Comparison of ENCODE assay signal across 8 mouse cellular contexts in the genomic region with DNA sequence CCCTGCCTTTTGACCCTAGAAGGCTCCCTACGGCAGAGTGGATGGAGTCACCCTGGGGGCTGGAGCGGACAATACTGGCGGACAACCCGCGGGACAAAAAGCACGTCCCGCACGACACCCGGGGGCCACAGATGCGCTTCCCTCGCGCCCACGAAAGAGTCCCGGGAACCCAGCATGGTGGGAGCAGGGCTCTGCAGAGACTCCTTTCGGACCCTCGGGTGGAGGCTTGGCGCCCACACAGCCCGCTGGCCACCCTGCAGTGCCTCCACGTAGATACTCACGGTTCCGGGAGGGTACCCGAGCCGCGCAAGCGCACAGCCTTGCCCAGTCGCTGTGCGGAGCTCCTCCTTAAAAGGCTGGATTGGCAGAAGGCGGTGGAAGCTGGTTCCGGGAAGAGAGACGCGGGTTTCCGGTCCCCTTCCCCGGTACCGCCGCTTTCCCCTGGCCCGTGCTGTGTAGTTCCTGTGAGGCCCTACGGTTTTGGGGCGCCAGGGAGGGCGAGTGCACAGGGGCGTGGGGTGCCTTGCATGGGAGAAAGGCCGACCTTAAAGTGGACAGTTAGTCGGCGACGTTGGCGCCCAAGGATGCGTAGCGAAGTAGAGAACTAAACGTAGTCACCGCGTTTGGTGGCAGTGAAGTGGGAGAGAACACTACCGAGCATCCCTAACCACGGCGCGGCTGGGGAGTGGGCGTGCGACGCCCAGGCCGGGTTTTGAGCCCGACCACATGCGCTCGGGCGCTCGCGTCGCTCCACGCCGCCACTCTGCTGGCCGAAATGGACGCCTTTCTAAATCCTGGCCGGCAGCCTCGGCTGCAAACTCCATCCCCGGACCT. TPM values are rescaled to one million over a fixed set of nuclear protein-coding genes. Genes with fewer than 3 reads are reported as not detected.
A peak's percentile ranks its signal among the peaks of the same experiment; 100 is the strongest.
DNase-seq lines count a peak whose midpoint lies in the region; ATAC-seq and TF ChIP-seq lines count a peak whose summit lies in the region.

A gene (minus strand): TSS at position 362 of the 834 bp plus-strand sequence.

- peak; percentile 82; the same call in 1 of the 2 replicates for TF ChIP-seq POLR2A in bone marrow, adult 2 months (IDR thresholded peaks at IDR 0.05; ENCODE audit: borderline replicate concordance, control insufficient read depth, low read depth, low read length)

- H3K27ac ChIP-seq in bone marrow, adult 2 months (ENCODE audit: control insufficient read depth, insufficient read depth, low read depth, low read length, poor library complexity) = peak within 1 kb of the TSS; percentile 90
- H3K27ac ChIP-seq in embryonic facial prominence, embryonic 15.5 days (replicated peaks) = peak within 1 kb of the TSS; percentile 99
- H3K27ac ChIP-seq in kidney, embryonic 14.5 days (ENCODE audit: low read depth, low read length) = peak within 1 kb of the TSS; percentile 97

- peak within 1 kb of the TSS; percentile 74 for H3K4me2 ChIP-seq in embryonic facial prominence, embryonic 15.5 days (replicated peaks)
- H3K4me2 ChIP-seq in kidney, embryonic 14.5 days (replicated peaks; ENCODE audit: low read depth, low read length) = peak within 1 kb of the TSS; percentile 78

- H3K4me3 ChIP-seq in bone marrow, adult 2 months (replicated peaks; ENCODE audit: control insufficient read depth, low read depth, low read length) = peak within 1 kb of the TSS; percentile 96
- H3K4me3 ChIP-seq in embryonic facial prominence, embryonic 15.5 days (replicated peaks) = peak within 1 kb of the TSS; percentile 82
- peak within 1 kb of the TSS; percentile 83 for H3K4me3 ChIP-seq in kidney, embryonic 14.5 days (ENCODE audit: low read length)

- H3K27me3 ChIP-seq in embryonic facial prominence, embryonic 15.5 days = no peaks in the 10 kb centered on the region
- no peaks in the 10 kb centered on the region for H3K27me3 ChIP-seq in kidney, embryonic 14.5 days (ENCODE audit: control insufficient read depth, insufficient read depth, low read length)

- no peak for TF ChIP-seq CTCF in bone marrow, adult 2 months (IDR thresholded peaks at IDR 0.05; ENCODE audit: control insufficient read depth, insufficient read depth, low read length)

- peak; percentile 93 for ATAC-seq in embryonic facial prominence, embryonic 15.5 days (ENCODE audit: insufficient number of reproducible peaks, low FRiP score, low TSS enrichment, low read depth)
- ATAC-seq in kidney, embryonic 14.5 days (ENCODE audit: low FRiP score, low TSS enrichment) = peak; percentile 94
- peak; percentile 65 for ATAC-seq in monocyte, adult 5-6 weeks (replicated peaks; ENCODE audit: insufficient number of reproducible peaks, low FRiP score, low TSS enrichment, poor library complexity, severe bottlenecking)

- peak; percentile 92 for DNase-seq in 416B (ENCODE audit: low read depth)
- DNase-seq in heart, adult 9 months (ENCODE audit: low spot score in 2 of 2) = peak; percentile 93 to 95
- DNase-seq in liver = peak; percentile 94
- peak; percentile 82 to 90 for DNase-seq in spleen, postnatal 4 days (ENCODE audit: low spot score in 2 of 2)

- no peaks in the 10 kb centered on the region for H3K9me3 ChIP-seq in embryonic facial prominence, embryonic 15.5 days (replicated peaks)
- no peaks in the 10 kb centered on the region for H3K9me3 ChIP-seq in kidney, embryonic 14.5 days (ENCODE audit: control insufficient read depth, low read length)

- peaks cover 2% of the 10 kb centered on the region; the same call in 1 of the 2 replicates for H3K4me1 ChIP-seq in bone marrow, adult 2 months (ENCODE audit: control insufficient read depth, insufficient read depth, low read length)
- peaks cover 21% of the 10 kb centered on the region for H3K4me1 ChIP-seq in embryonic facial prominence, embryonic 15.5 days
- peaks cover 8% of the 10 kb centered on the region for H3K4me1 ChIP-seq in kidney, embryonic 14.5 days (ENCODE audit: control insufficient read depth, insufficient read depth, low read length)

- WGBS in bone marrow, adult 2 months = under 1% methylated on average over 68 of the region's 72 CpGs
- WGBS in embryonic facial prominence, embryonic 15.5 days = under 1% methylated on average over 72 of the region's 72 CpGs
- under 1% methylated on average over 71 of the region's 72 CpGs for WGBS in kidney, embryonic 14.5 days

- peak within 1 kb of the TSS; percentile 84 for H3K9ac ChIP-seq in embryonic facial prominence, embryonic 15.5 days
- H3K9ac ChIP-seq in kidney, embryonic 14.5 days (ENCODE audit: low read depth, low read length) = peak within 1 kb of the TSS; percentile 92

- 0 out of 2 replicates have a peak, but pooled peaks cover 8% of the 10 kb centered on the region for H3K36me3 ChIP-seq in embryonic facial prominence, embryonic 15.5 days
- peaks cover 5% of the 10 kb centered on the region; the same call in 1 of the 2 replicates for H3K36me3 ChIP-seq in kidney, embryonic 14.5 days (ENCODE audit: control insufficient read depth, insufficient read depth, low read length)

RNA-seq across cellular contexts. Expression of the gene that starts here (rescaled TPM):
- polyA plus RNA-seq in bone marrow, adult 2 months (2011; ENCODE audit: insufficient read depth, insufficient read length, low replicate concordance, missing spikeins) = 1.6 and 5.4 TPM in 2 replicates
- 23.1 and 25.8 TPM in 2 replicates for polyA plus RNA-seq in embryonic facial prominence, embryonic 15.5 days (2015; fragmentation: Nextera tagmentation; extraction: Ambion mirVana)
- 16.9 and 20.4 TPM in 2 replicates for polyA plus RNA-seq in kidney, embryonic 14.5 days (2014; fragmentation: Nextera tagmentation; extraction: Ambion mirVana)
- 6.1 to 15.6 TPM (median 9.5 TPM) in 3 replicates for total RNA-seq in monocyte, adult 5-6 weeks (2017)

Comparison
In these comparisons a context has a peak if more than half of its experiments do, and no peak if none do; other contexts are left out.
1. Peak in every context shown above with its lines: DNase-seq, ATAC-seq, H3K4me3 ChIP-seq and H3K27ac ChIP-seq.